Mouse (Mus musculus) retina, adult 2 months (tissue): ENCODE data around the gene Adamtsl4.
"Not testable (repeated sequence)": the region's sequence is repeated elsewhere in the genome, so short reads cannot be mapped to it uniquely, and the experiment has no call there.

Experiments used
- DNase-seq: peaks from one replicate; pipeline ENCODE4 v3.0.0-alpha.2; 2012; ENCODE audit warnings: low read depth, low spot score

The Adamtsl4 gene

GRCm38 (mm10) chr3:95676745-95677419 lies 10.8 kb downstream of the Adamtsl4 start:
- DNase-seq = no peak

- no peak for DNase-seq
Observed at GRCm38 (mm10) chr3:95675301-95676092, 12.2 kb downstream of the Adamtsl4 start.

- DNase-seq = no peak
Observed at GRCm38 (mm10) chr3:95674812-95675211, 12.9 kb downstream of the Adamtsl4 start.

- DNase-seq = no peak
Observed at GRCm38 (mm10) chr3:95674236-95674635, 13.5 kb downstream of the Adamtsl4 start.

GRCm38 (mm10) chr3:95673707-95674211 lies 14.0 kb downstream of the Adamtsl4 start:
- DNase-seq = no peak

GRCm38 (mm10) chr3:95672861-95673706 lies 14.6 kb downstream of the Adamtsl4 start:
- DNase-seq = no peak

- DNase-seq = no peak
Observed at GRCm38 (mm10) chr3:95672461-95672860, 15.3 kb downstream of the Adamtsl4 start.

GRCm38 (mm10) chr3:95671201-95671600 lies 16.5 kb downstream of the Adamtsl4 start:
- no peak for DNase-seq

GRCm38 (mm10) chr3:95670419-95670818 lies 17.3 kb downstream of the Adamtsl4 start:
- not testable (repeated sequence) for DNase-seq

- DNase-seq = no peak
Observed at GRCm38 (mm10) chr3:95669309-95669665, 18.4 kb downstream of the Adamtsl4 start.

- no peak for DNase-seq
Observed at GRCm38 (mm10) chr3:95668589-95669308, 19.0 kb downstream of the Adamtsl4 start.

- DNase-seq = no peak
Observed at GRCm38 (mm10) chr3:95668026-95668425, 19.7 kb downstream of the Adamtsl4 start.

GRCm38 (mm10) chr3:95667521-95667920 lies 20.2 kb downstream of the Adamtsl4 start:
- DNase-seq = no peak

GRCm38 (mm10) chr3:95666124-95666844 lies 21.4 kb downstream of the Adamtsl4 start:
- no peak for DNase-seq

GRCm38 (mm10) chr3:95664940-95665352 lies 22.8 kb downstream of the Adamtsl4 start:
- DNase-seq = no peak

GRCm38 (mm10) chr3:95663969-95664608 lies 23.6 kb downstream of the Adamtsl4 start:
- no peak for DNase-seq

- no peak for DNase-seq
Observed at GRCm38 (mm10) chr3:95663486-95663885, 24.2 kb downstream of the Adamtsl4 start.

- no peak for DNase-seq
Observed at GRCm38 (mm10) chr3:95662724-95663449, 24.8 kb downstream of the Adamtsl4 start.

- no peak for DNase-seq
Observed at GRCm38 (mm10) chr3:95661945-95662715, 25.6 kb downstream of the Adamtsl4 start.
